Mouse (Mus musculus) cortical plate, adult 2 months (tissue): Measurements from ENCODE around the gene Prl.

Source experiments
- CTCF ChIP-seq: fragments of 200-500 bp; IDR thresholded peaks from 2 replicates; pipeline ENCODE4 v1.5.1; 2011; ENCODE audit warnings: mild to moderate bottlenecking, control low read depth, low read length; ENCODE audit not compliant: insufficient read depth; ENCODE audit errors: extremely low read depth
- POLR2A ChIP-seq: fragments of 200-500 bp; IDR thresholded peaks from 2 replicates; pipeline ENCODE4 v1.6.1; 2011; ENCODE audit warnings: mild to moderate bottlenecking, low read length, control low read depth; ENCODE audit not compliant: insufficient read depth; ENCODE audit errors: extremely low read depth

DNA sequence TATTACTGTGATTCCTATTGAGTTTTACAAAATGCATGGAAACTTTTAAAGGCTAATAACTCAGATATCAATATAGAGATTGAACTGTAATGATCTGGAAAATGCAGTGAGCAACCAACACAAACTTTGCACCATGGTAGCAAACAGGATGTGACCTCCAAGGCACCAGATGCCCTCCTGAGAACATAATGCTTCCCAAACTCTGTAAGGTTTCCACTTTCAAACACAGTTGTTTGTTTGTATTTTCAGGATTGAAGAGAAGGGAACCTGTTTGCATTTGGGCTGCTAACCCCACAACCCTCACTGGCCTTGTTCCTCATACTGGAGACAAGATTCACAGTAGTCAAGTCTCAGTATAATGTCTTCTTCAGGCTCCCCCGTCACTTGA is 25.5 kb upstream of the Prl start:
- no peak for TF ChIP-seq CTCF
- no peak for TF ChIP-seq POLR2A
